Mouse (Mus musculus) megakaryocyte-erythroid progenitor cell, adult 5-6 weeks (primary cell): ENCODE measurements around the gene Rps2. TPM values are rescaled to one million over a fixed set of nuclear protein-coding genes. Genes with fewer than 3 reads are reported as not detected.

Experiments used
- ATAC-seq: replicated peaks from 2 replicates; pipeline ENCODE4 v1.8.0; 2016; ENCODE audit warnings: mild to moderate bottlenecking, inconsistent platforms; ENCODE audit not compliant: severe bottlenecking, poor library complexity, low FRiP score, low TSS enrichment
- total RNA-seq, 2 experiments: library from RNA; stranded (forward) in 1 of 2; stranded (reverse) in 1 of 2; fragments of 200-1000, 215-1000 nt in 1 of 2; fragments of >200 nt in 1 of 2; fragmentation: Nextera tagmentation in 1 of 2; gene quantifications; 2 replicates each; pipeline ENCODE4 v1.2.3; 2014 to 2017

Rps2 gene
- total RNA-seq, 2 experiments from 2014 or later, result 2,144 to 6,563 TPM

- no peak for ATAC-seq
These were observed 34.8 kb downstream of the Rps2 start, which contains the start of gene Hs3st6 for GRCm38 (mm10) chr17:24752415-24753394. TSS of gene Hs3st6 (plus strand) at chr17:24752988.

- ATAC-seq, result no peak
These were observed 39.5 kb downstream of the Rps2 start for GRCm38 (mm10) chr17:24757394-24757793.

DNA sequence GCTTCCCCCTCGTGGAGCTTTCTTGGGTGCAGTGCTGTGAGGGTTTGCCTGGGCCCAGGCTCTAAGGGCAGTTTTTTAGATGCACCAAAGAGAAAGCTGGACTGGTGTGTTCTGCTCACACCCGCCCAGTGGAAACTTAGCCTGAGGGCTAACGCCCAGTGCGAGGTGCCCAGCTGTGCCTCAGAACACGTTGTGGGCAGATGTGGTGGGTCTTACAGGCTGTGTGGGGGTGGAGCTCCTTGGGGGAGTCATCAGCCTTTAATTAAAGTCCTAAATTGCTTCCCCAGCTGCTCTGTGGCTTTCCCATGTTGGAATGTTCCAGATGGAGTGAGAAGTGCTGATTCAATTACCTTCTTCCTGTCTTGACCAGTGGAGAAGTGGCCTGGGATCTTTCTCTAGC, 43.2 kb downstream of the Rps2 start:
- ATAC-seq, result no peak

DNA sequence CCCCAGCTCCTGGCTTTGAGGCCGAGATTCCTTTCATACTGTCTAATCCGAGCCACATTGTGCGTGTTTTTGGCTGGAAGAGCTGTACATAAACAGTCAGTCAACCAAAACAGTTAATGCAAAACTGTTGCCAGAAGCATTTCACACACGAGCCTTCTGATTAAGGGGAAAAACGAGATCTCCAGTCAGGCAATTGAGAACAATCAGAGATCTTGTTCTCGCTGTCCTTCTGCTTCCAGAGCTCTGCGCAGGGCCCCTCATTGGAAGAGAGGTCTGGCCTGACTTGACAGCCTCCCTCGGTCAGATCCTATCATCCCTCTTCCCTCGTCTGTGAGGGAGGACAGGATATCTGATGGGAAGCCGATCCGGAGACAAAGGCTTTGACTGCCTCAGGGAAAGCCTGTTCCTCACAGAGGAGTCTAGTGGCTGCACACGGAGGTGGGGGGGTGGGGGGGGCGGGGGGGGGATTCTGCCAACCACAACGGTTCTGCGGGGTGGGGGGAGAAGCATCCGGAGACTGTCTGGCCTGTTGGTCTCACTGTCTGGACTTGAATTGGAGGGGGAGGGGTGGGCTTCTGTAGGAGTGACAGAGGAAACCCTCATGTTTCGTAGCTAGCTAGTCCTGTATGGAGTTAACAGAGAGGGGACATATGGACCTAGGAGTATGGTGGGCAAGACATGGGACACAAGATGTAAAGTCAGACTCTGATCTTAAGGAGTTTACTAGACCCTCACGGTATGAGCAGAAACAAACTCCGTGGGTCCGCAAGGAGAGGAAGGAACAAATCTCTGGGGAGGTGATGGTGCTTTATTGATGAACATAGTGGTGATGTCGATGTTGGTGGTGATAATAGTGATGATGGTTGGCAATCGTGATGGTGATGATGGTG, 47.3 kb downstream of the Rps2 start:
- ATAC-seq, result no peak

- no peak for ATAC-seq
These were observed 48.5 kb downstream of the Rps2 start for GRCm38 (mm10) chr17:24766266-24766875.

- no peak for ATAC-seq
These were observed 51.2 kb downstream of the Rps2 start for GRCm38 (mm10) chr17:24769146-24769545.

Other genes starting within 250 kb of the Rps2 start
Only the 30 nearest of the 33 such genes appear.
- gene Mlst8, start 239.0 kb upstream of the Rps2 start, total RNA-seq (2014; fragmentation: Nextera tagmentation), result 35.8 and 38.7 TPM in 2 replicates
- gene Mlst8, start 239.0 kb upstream of the Rps2 start, total RNA-seq (2017), result 17.2 and 36.1 TPM in 2 replicates
- gene Caskin1, start 229.5 kb upstream of the Rps2 start, total RNA-seq (2014; fragmentation: Nextera tagmentation), result not detected in 2 replicates
- gene Caskin1, start 229.5 kb upstream of the Rps2 start, total RNA-seq (2017), result not detected in 2 replicates
- gene Traf7, start 190.2 kb upstream of the Rps2 start, total RNA-seq (2014; fragmentation: Nextera tagmentation), result 111 and 143 TPM in 2 replicates
- 66.3 and 84.8 TPM in 2 replicates for gene Traf7, start 190.2 kb upstream of the Rps2 start, total RNA-seq (2017)
- not detected in 2 replicates for gene Rab26, start 183.9 kb upstream of the Rps2 start, total RNA-seq (2014; fragmentation: Nextera tagmentation)
- 1.3 TPM in 1 of 2 replicates, not detected in the other for gene Rab26, start 183.9 kb upstream of the Rps2 start, total RNA-seq (2017)
- gene Pkd1, start 168.3 kb upstream of the Rps2 start, total RNA-seq (2014; fragmentation: Nextera tagmentation), result 17.2 and 20.5 TPM in 2 replicates
- 4.6 and 5.4 TPM in 2 replicates for gene Pkd1, start 168.3 kb upstream of the Rps2 start, total RNA-seq (2017)
- 70.8 and 101 TPM in 2 replicates for gene Tsc2, start 85.5 kb upstream of the Rps2 start, total RNA-seq (2014; fragmentation: Nextera tagmentation)
- 39.0 and 44.3 TPM in 2 replicates for gene Tsc2, start 85.5 kb upstream of the Rps2 start, total RNA-seq (2017)
- 7.8 and 14.1 TPM in 2 replicates for gene Nthl1, start 85.4 kb upstream of the Rps2 start, total RNA-seq (2014; fragmentation: Nextera tagmentation)
- 4.6 and 12.9 TPM in 2 replicates for gene Nthl1, start 85.4 kb upstream of the Rps2 start, total RNA-seq (2017)
- gene Slc9a3r2, start 67.8 kb upstream of the Rps2 start, total RNA-seq (2014; fragmentation: Nextera tagmentation), result 1.0 TPM in 1 of 2 replicates, not detected in the other
- gene Slc9a3r2, start 67.8 kb upstream of the Rps2 start, total RNA-seq (2017), result 0.38 and 1.6 TPM in 2 replicates
- 2.0 TPM in 1 of 2 replicates, not detected in the other for gene Npw, start 59.7 kb upstream of the Rps2 start, total RNA-seq (2014; fragmentation: Nextera tagmentation)
- gene Npw, start 59.7 kb upstream of the Rps2 start, total RNA-seq (2017), result not detected in 2 replicates
- 44.9 and 65.2 TPM in 2 replicates for gene Zfp598, start 48.4 kb upstream of the Rps2 start, total RNA-seq (2014; fragmentation: Nextera tagmentation)
- gene Zfp598, start 48.4 kb upstream of the Rps2 start, total RNA-seq (2017), result 24.7 and 32.1 TPM in 2 replicates
- not detected in 2 replicates for gene Syngr3, start 28.2 kb upstream of the Rps2 start, total RNA-seq (2014; fragmentation: Nextera tagmentation)
- not detected in 2 replicates for gene Syngr3, start 28.2 kb upstream of the Rps2 start, total RNA-seq (2017)
- 39.2 and 44.6 TPM in 2 replicates for gene Gfer, start 22.0 kb upstream of the Rps2 start, total RNA-seq (2014; fragmentation: Nextera tagmentation)
- gene Gfer, start 22.0 kb upstream of the Rps2 start, total RNA-seq (2017), result 67.2 and 87.0 TPM in 2 replicates
- gene Noxo1, start 21.9 kb upstream of the Rps2 start, total RNA-seq (2014; fragmentation: Nextera tagmentation), result 3.5 TPM in 1 of 2 replicates, not detected in the other
- gene Noxo1, start 21.9 kb upstream of the Rps2 start, total RNA-seq (2017), result 0.53 and 2.0 TPM in 2 replicates
- gene Tbl3, start 10.5 kb upstream of the Rps2 start, total RNA-seq (2014; fragmentation: Nextera tagmentation), result 58.4 and 91.1 TPM in 2 replicates
- gene Tbl3, start 10.5 kb upstream of the Rps2 start, total RNA-seq (2017), result 48.9 and 54.8 TPM in 2 replicates
- gene Rnf151, start 53 bp upstream of the Rps2 start, total RNA-seq (2014; fragmentation: Nextera tagmentation), result 0.72 TPM in 1 of 2 replicates, not detected in the other
- 0.27 TPM in 1 of 2 replicates, not detected in the other for gene Rnf151, start 53 bp upstream of the Rps2 start, total RNA-seq (2017)
- 367 and 415 TPM in 2 replicates for gene Ndufb10, start 6.4 kb downstream of the Rps2 start, total RNA-seq (2014; fragmentation: Nextera tagmentation)
- gene Ndufb10, start 6.4 kb downstream of the Rps2 start, total RNA-seq (2017), result 283 and 299 TPM in 2 replicates
- 0.76 TPM in 1 of 2 replicates, not detected in the other for gene Rpl3l, start 9.7 kb downstream of the Rps2 start, total RNA-seq (2014; fragmentation: Nextera tagmentation)
- 2.0 TPM in 1 of 2 replicates, not detected in the other for gene Rpl3l, start 9.7 kb downstream of the Rps2 start, total RNA-seq (2017)
- gene Msrb1, start 18.5 kb downstream of the Rps2 start, total RNA-seq (2014; fragmentation: Nextera tagmentation), result 42.8 and 43.9 TPM in 2 replicates
- gene Msrb1, start 18.5 kb downstream of the Rps2 start, total RNA-seq (2017), result 34.6 and 54.0 TPM in 2 replicates
- gene Hs3st6, start 34.9 kb downstream of the Rps2 start, total RNA-seq (2014; fragmentation: Nextera tagmentation), result not detected in 2 replicates
- gene Hs3st6, start 34.9 kb downstream of the Rps2 start, total RNA-seq (2017), result not detected in 2 replicates
- gene Meiob, start 86.2 kb downstream of the Rps2 start, total RNA-seq (2014; fragmentation: Nextera tagmentation), result 1.4 and 1.5 TPM in 2 replicates
- 0.95 and 1.4 TPM in 2 replicates for gene Meiob, start 86.2 kb downstream of the Rps2 start, total RNA-seq (2017)
- gene Hagh, start 122.0 kb downstream of the Rps2 start, total RNA-seq (2014; fragmentation: Nextera tagmentation), result 43.2 and 68.2 TPM in 2 replicates
- 29.1 and 32.3 TPM in 2 replicates for gene Hagh, start 122.0 kb downstream of the Rps2 start, total RNA-seq (2017)
- 20.1 and 35.1 TPM in 2 replicates for gene Fahd1, start 132.2 kb downstream of the Rps2 start, total RNA-seq (2014; fragmentation: Nextera tagmentation)
- 15.7 and 34.7 TPM in 2 replicates for gene Fahd1, start 132.2 kb downstream of the Rps2 start, total RNA-seq (2017)
- gene Igfals, start 147.9 kb downstream of the Rps2 start, total RNA-seq (2014; fragmentation: Nextera tagmentation), result not detected in 2 replicates
- not detected in 2 replicates for gene Igfals, start 147.9 kb downstream of the Rps2 start, total RNA-seq (2017)
- gene Nubp2, start 168.2 kb downstream of the Rps2 start, total RNA-seq (2014; fragmentation: Nextera tagmentation), result 107 and 121 TPM in 2 replicates
- 35.5 and 97.0 TPM in 2 replicates for gene Nubp2, start 168.2 kb downstream of the Rps2 start, total RNA-seq (2017)
- gene Spsb3, start 168.5 kb downstream of the Rps2 start, total RNA-seq (2014; fragmentation: Nextera tagmentation), result 24.6 and 29.3 TPM in 2 replicates
- gene Spsb3, start 168.5 kb downstream of the Rps2 start, total RNA-seq (2017), result 11.8 and 12.2 TPM in 2 replicates
- 9.1 and 11.8 TPM in 2 replicates for gene Eme2, start 177.0 kb downstream of the Rps2 start, total RNA-seq (2014; fragmentation: Nextera tagmentation)
- gene Eme2, start 177.0 kb downstream of the Rps2 start, total RNA-seq (2017), result 13.7 and 15.2 TPM in 2 replicates
- 63.9 and 78.3 TPM in 2 replicates for gene Mrps34, start 177.0 kb downstream of the Rps2 start, total RNA-seq (2014; fragmentation: Nextera tagmentation)
- 31.3 and 37.6 TPM in 2 replicates for gene Mrps34, start 177.0 kb downstream of the Rps2 start, total RNA-seq (2017)
- gene Nme3, start 178.4 kb downstream of the Rps2 start, total RNA-seq (2014; fragmentation: Nextera tagmentation), result 54.4 and 85.5 TPM in 2 replicates
- 40.5 and 46.3 TPM in 2 replicates for gene Nme3, start 178.4 kb downstream of the Rps2 start, total RNA-seq (2017)
- gene Mapk8ip3, start 218.9 kb downstream of the Rps2 start, total RNA-seq (2014; fragmentation: Nextera tagmentation), result 104 and 107 TPM in 2 replicates
- 27.0 and 35.3 TPM in 2 replicates for gene Mapk8ip3, start 218.9 kb downstream of the Rps2 start, total RNA-seq (2017)
- gene Jpt2, start 242.6 kb downstream of the Rps2 start, total RNA-seq (2014; fragmentation: Nextera tagmentation), result 74.2 and 79.1 TPM in 2 replicates
- 77.8 and 78.2 TPM in 2 replicates for gene Jpt2, start 242.6 kb downstream of the Rps2 start, total RNA-seq (2017)